Mouse (Mus musculus): ENCODE results near the gene Mapkapk2. TPM values are rescaled to one million over a fixed set of nuclear protein-coding genes. Genes with fewer than 3 reads are reported as not detected.
A peak's percentile ranks its signal among the peaks of the same experiment; 100 is the strongest.

Gene Mapkapk2
- polyA plus RNA-seq, 1 experiment = 283 TPM

- H3K4me1 ChIP-seq (ENCODE audit: control insufficient read depth, insufficient read depth, low read length) = peaks cover 62% of the 10 kb centered on the region
- TF ChIP-seq POLR2A (IDR thresholded peaks at IDR 0.05; ENCODE audit: borderline replicate concordance, low read depth, low read length) (no peak), CTCF (IDR thresholded peaks at IDR 0.05; ENCODE audit: low read depth, low read length) (no peak)
- H3K27ac ChIP-seq (ENCODE audit: insufficient read depth, low read depth, low read length) = no peak overlapping the region
- H3K4me3 ChIP-seq (ENCODE audit: insufficient read depth, low read length) = 0 out of 2 replicates have a peak overlapping the region, but pooled peaks have one; percentile 75
Observed at GRCm38 (mm10) chr1:131093889-131094288, 3.7 kb downstream of the Mapkapk2 start.

- Histone ChIP-seq H3K4me3 (ENCODE audit: insufficient read depth, low read length) (no peak overlapping the region), H3K27ac (ENCODE audit: insufficient read depth, low read depth, low read length) (no peak overlapping the region)
- TF ChIP-seq CTCF (IDR thresholded peaks at IDR 0.05; ENCODE audit: low read depth, low read length) (no peak), POLR2A (IDR thresholded peaks at IDR 0.05; ENCODE audit: borderline replicate concordance, low read depth, low read length) (no peak)
Observed at GRCm38 (mm10) chr1:131092846-131093245, 4.8 kb downstream of the Mapkapk2 start.

GRCm38 (mm10) chr1:131092173-131092572 is 5.5 kb downstream of the Mapkapk2 start:
- Histone ChIP-seq H3K4me1 (ENCODE audit: control insufficient read depth, insufficient read depth, low read length) (peaks cover 75% of the 10 kb centered on the region), H3K27ac (ENCODE audit: insufficient read depth, low read depth, low read length) (no peak overlapping the region), H3K4me3 (ENCODE audit: insufficient read depth, low read length) (no peak overlapping the region)
- no peak for TF ChIP-seq POLR2A (IDR thresholded peaks at IDR 0.05; ENCODE audit: borderline replicate concordance, low read depth, low read length)
- TF ChIP-seq CTCF (IDR thresholded peaks at IDR 0.05; ENCODE audit: low read depth, low read length) = no peak

More at GRCm38 (mm10) chr1:131092846-131093245, 4.8 kb downstream of the Mapkapk2 start:
- peaks cover 70% of the 10 kb centered on the region for H3K4me1 ChIP-seq (ENCODE audit: control insufficient read depth, insufficient read depth, low read length)

- Histone ChIP-seq H3K27ac (ENCODE audit: insufficient read depth, low read depth, low read length) (no peak overlapping the region), H3K4me3 (ENCODE audit: insufficient read depth, low read length) (no peak overlapping the region), H3K4me1 (ENCODE audit: control insufficient read depth, insufficient read depth, low read length) (peaks cover 81% of the 10 kb centered on the region)
- TF ChIP-seq CTCF (IDR thresholded peaks at IDR 0.05; ENCODE audit: low read depth, low read length) (no peak), POLR2A (IDR thresholded peaks at IDR 0.05; ENCODE audit: borderline replicate concordance, low read depth, low read length) (no peak)
Observed at GRCm38 (mm10) chr1:131091481-131091880, 6.1 kb downstream of the Mapkapk2 start.

- H3K4me1 ChIP-seq (ENCODE audit: control insufficient read depth, insufficient read depth, low read length) = peaks cover 87% of the 10 kb centered on the region
- TF ChIP-seq POLR2A (IDR thresholded peaks at IDR 0.05; ENCODE audit: borderline replicate concordance, low read depth, low read length) (no peak), CTCF (IDR thresholded peaks at IDR 0.05; ENCODE audit: low read depth, low read length) (no peak)
- peak overlapping the region; percentile 6; the same call in 1 of the 2 replicates for H3K4me3 ChIP-seq (ENCODE audit: insufficient read depth, low read length)
- H3K27ac ChIP-seq (ENCODE audit: insufficient read depth, low read depth, low read length) = peak overlapping the region; percentile 54
Observed at GRCm38 (mm10) chr1:131090877-131091276, 6.7 kb downstream of the Mapkapk2 start.

- Histone ChIP-seq H3K4me3 (ENCODE audit: insufficient read depth, low read length) (peak overlapping the region; percentile 16), H3K27ac (ENCODE audit: insufficient read depth, low read depth, low read length) (peak overlapping the region; percentile 54), H3K4me1 (ENCODE audit: control insufficient read depth, insufficient read depth, low read length) (peaks cover 89% of the 10 kb centered on the region)
- TF ChIP-seq POLR2A (IDR thresholded peaks at IDR 0.05; ENCODE audit: borderline replicate concordance, low read depth, low read length) (no peak), CTCF (IDR thresholded peaks at IDR 0.05; ENCODE audit: low read depth, low read length) (no peak)
Observed at GRCm38 (mm10) chr1:131090261-131090660, 7.4 kb downstream of the Mapkapk2 start.

- TF ChIP-seq CTCF (IDR thresholded peaks at IDR 0.05; ENCODE audit: low read depth, low read length) (no peak), POLR2A (IDR thresholded peaks at IDR 0.05; ENCODE audit: borderline replicate concordance, low read depth, low read length) (no peak)
- Histone ChIP-seq H3K4me1 (ENCODE audit: control insufficient read depth, insufficient read depth, low read length) (peaks cover 90% of the 10 kb centered on the region), H3K4me3 (ENCODE audit: insufficient read depth, low read length) (peak overlapping the region; percentile 16), H3K27ac (ENCODE audit: insufficient read depth, low read depth, low read length) (peak overlapping the region; percentile 54)
Observed at GRCm38 (mm10) chr1:131089525-131090127, 8.0 kb downstream of the Mapkapk2 start.

GRCm38 (mm10) chr1:131088547-131088946 is 9.1 kb downstream of the Mapkapk2 start:
- Histone ChIP-seq H3K4me3 (ENCODE audit: insufficient read depth, low read length) (no peak overlapping the region), H3K27ac (ENCODE audit: insufficient read depth, low read depth, low read length) (no peak overlapping the region), H3K4me1 (ENCODE audit: control insufficient read depth, insufficient read depth, low read length) (peaks cover 84% of the 10 kb centered on the region)
- TF ChIP-seq CTCF (IDR thresholded peaks at IDR 0.05; ENCODE audit: low read depth, low read length) = no peak
- TF ChIP-seq POLR2A (IDR thresholded peaks at IDR 0.05; ENCODE audit: borderline replicate concordance, low read depth, low read length) = no peak

- TF ChIP-seq CTCF (IDR thresholded peaks at IDR 0.05; ENCODE audit: low read depth, low read length) = no peak
- TF ChIP-seq POLR2A (IDR thresholded peaks at IDR 0.05; ENCODE audit: borderline replicate concordance, low read depth, low read length) = no peak
- Histone ChIP-seq H3K4me3 (ENCODE audit: insufficient read depth, low read length) (0 out of 2 replicates have a peak overlapping the region, but pooled peaks have one; percentile 1), H3K4me1 (ENCODE audit: control insufficient read depth, insufficient read depth, low read length) (peaks cover 83% of the 10 kb centered on the region), H3K27ac (ENCODE audit: insufficient read depth, low read depth, low read length) (peak overlapping the region; percentile 16)
Observed at GRCm38 (mm10) chr1:131086907-131087306, 10.7 kb downstream of the Mapkapk2 start.

GRCm38 (mm10) chr1:131085957-131086739 is 11.5 kb downstream of the Mapkapk2 start:
- TF ChIP-seq POLR2A (IDR thresholded peaks at IDR 0.05; ENCODE audit: borderline replicate concordance, low read depth, low read length) (no peak), CTCF (IDR thresholded peaks at IDR 0.05; ENCODE audit: low read depth, low read length) (no peak)
- peaks cover 85% of the 10 kb centered on the region for H3K4me1 ChIP-seq (ENCODE audit: control insufficient read depth, insufficient read depth, low read length)
- peak overlapping the region; percentile 16 for H3K27ac ChIP-seq (ENCODE audit: insufficient read depth, low read depth, low read length)
- H3K4me3 ChIP-seq (ENCODE audit: insufficient read depth, low read length) = no peak overlapping the region

Data from bone marrow macrophage, adult 2 months (primary cell).